Mouse (Mus musculus): Measurements from ENCODE around the gene Lrg1.

The Lrg1 gene
- long read RNA-seq, experiment 1, transcript Lrg1-201 (2 exons, 1,408 nt), result major isoform, 38 of 47 reads
- long read RNA-seq, experiment 1, partial matches to known transcripts, result 9 of 47 reads
- long read RNA-seq, experiment 1, other reads (novel, unspliced or antisense), result 0 of 47 reads
- long read RNA-seq, experiment 2, transcript Lrg1-201 (2 exons, 1,408 nt), result major isoform, 45 of 57 reads
- long read RNA-seq, experiment 2, partial matches to known transcripts, result 11 of 57 reads
- long read RNA-seq, experiment 2, other reads (novel, unspliced or antisense), result 1 of 57 reads

DNA sequence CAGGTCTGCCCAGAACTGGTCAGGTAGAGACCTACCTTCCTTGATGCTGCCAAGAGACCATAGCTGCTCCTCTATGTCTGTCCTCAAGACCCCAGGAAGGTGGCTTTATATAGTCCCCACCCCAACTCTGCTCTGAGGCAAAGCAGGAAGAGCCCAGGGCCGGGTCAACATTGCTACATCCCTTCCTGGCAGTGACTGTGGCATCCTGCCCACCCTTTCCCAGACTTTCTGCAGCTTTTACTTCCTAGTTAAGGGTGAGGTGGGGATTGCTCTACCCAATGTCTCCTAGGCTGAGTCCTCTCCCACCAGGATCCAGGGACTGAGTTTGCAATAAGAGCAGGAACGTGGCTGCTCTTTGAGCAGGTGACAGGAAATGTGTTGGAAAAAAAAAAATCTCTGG, at the start of gene Lrg1:
TSS of gene Lrg1 (minus strand) at position 176 of the 400 bp plus-strand sequence.
- intact Hi-C loops (cut with DNase I), result no loop called here

DNA sequence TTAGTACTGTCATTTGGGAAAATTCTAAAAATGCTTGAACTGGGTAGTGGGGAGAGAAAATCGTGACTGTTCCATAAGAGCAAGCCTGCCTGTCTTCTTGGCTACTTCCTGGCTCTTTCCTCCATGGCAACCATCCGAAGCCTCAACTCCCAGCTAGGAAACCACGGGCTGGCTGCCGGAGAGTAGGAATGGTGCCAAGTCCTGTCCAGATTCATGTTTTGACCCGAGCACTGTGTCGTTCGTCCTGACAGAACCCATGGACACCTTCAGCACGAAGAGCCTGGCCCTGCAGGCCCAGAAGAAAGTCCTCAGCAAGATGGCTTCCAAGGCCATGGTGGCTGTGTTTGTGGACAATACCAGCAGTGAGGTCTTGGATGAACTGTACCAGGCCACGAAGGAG, 49.7 kb upstream of the Lrg1 start:
- intact Hi-C loops (cut with DNase I), result no loop called here

DNA sequence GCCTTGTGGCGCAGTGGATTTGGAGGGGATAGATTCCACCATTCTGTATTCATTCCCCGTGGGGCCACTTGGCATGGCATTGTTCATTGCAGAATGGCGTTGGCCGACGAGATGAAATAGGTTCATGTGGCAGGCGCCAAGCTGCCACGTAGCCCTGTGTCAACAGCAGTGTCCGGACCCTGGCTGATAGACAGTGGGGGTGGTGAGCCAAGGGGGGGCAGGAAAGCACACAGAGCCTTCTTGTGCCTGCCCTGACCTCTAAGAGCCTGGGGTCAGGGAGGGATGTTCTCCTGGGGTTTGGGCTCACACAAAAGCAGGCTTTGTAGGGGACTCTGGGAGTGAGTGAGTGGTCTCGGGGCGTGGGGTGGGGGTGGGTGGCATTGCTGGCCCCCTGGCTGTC, 48.8 kb upstream of the Lrg1 start:
- intact Hi-C loops (cut with DNase I), result no loop called here

DNA sequence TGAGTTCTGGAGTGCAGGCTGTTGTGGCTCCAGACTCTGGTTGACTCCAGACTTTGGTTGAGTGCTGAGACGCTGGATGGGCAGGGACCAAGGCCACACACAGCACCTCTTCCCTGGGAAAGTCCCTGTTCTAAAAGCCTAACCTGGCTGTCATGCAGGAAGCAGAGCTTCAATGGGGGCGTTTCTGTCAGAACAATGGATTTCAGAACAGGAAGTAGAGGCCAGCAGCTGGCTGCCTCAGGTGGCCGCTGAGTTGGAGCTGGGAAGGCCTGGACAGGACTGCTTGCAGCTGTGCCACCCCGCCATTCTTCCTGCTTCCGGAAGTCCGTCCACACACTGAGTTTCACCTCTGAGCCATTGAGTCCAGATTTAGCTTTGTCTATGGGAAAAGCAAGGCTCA, 48.0 kb upstream of the Lrg1 start:
- intact Hi-C loops (cut with DNase I), result no loop called here

DNA sequence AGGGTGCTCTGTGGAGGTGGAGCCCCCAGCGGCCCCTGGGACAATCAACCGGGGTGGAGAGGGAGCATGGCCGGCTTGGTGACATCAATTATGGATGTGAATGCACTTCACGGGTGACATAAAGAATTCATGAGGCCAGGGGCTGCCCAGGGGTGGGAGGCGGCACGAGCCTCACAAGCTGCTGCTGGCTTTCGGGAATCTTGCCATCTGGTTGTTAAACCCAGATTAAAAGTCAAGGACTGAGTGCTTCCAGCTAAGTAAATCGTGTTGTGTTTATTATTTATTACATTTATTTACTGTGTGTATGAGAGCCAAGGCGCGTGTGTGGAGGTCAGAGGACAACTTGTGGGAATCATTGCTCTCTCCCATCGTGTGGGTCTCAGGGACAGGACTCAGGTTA, 43.9 kb upstream of the Lrg1 start:
- intact Hi-C loops (cut with DNase I), result no loop called here

DNA sequence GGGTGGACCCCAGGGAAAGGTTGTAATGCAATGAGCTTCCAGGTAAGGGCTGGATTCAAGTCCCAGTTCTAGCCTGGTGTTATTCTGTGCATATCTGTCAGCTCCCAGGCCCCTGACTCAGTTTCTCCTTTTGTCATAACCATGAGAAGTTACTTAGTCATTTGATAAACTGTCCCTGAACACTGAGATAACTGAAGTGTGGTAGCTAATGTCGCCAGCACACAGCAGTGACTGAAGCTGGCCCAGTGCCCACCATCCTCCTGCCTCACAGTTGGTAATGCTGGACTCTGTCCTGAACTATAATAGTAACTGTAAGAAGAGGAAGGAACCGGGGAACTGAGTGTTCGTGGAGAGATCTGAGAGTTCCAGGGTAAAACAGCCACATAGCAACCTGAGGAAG, 42.7 kb upstream of the Lrg1 start:
- intact Hi-C loops (cut with DNase I), result no loop called here

DNA sequence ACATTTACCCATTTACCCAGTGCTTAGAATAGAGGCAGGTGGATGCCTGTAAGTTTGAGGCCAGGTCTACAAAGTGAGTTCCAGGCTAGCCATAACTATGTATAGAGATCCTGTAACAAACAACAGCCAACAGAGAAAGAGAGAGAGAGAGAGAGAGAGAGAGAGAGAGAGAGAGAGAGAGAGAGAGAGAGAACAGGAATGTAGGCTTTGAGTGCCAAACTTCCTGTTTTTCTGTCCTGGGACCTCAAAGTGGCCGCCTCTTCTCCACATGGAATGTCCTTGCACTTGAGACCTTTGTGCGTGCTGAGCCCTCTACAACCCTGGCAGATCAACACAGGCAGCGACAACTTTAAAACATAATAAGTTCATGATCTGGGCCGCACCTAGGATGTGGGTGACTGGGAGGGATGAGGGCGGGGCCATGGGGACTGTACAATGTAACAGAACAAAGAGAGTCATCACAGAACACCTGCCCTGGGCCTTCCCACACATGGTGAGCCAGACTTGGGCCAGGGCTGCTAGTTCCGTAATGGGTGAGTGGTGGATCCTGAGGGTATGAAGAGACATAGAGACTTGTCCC, 41.8 kb upstream of the Lrg1 start:
- intact Hi-C loops (cut with DNase I), result no loop called here

DNA sequence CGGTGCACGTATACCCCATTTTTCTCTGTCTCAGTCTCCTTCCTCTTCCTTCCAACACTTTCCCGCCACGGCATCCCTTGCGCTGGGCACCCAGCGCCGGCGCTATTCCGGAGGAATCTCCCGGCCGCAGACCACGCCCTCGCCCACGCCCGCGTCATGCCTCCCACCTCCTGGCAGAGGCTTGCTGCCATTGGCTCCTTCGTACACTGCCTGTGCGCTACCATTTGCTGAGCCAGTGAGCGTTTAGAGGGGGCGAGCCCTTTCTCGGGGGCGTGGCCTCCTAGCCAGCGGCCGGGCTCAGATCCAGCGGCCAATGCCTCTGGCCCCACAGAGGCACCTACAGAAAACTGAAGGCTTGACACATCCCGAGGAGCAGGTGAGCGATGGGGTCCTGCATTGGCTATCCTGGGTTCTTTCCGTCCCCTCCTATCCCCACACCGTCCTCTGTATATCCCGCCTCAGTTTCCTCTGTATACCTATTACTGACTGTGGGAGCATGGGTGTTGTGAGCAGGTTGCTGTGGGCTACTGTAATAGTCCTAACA, 40.5 kb upstream of the Lrg1 start, which contains the start of gene Tnfaip8l1:
TSS of gene Tnfaip8l1 (plus strand) at position 247 of the 544 bp plus-strand sequence.
- intact Hi-C loops (cut with DNase I), result no loop called here

DNA sequence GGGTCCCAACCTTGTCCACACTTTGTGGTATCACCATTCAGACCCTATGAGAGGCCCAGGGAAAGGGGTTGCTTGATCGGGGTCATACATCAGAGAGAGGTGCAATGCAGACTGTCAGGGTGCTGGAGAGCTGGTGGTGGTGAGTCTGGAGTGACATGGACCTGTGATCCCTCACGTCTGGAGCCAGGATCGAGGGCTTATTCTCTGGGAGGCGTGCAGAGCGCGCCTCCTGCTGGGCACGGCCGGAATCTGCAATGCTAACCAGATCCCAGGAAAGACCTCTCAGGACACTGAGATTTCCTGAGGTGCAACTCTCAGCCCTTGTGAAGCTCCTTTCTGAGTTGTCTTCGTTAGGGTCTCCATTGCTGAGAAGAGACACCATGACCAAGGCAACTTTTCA, 37.9 kb upstream of the Lrg1 start:
- intact Hi-C loops (cut with DNase I), result loop anchor here (2.0 kb wide), 1 partner anchor 27 kb away; no protein-coding TSS in a partner anchor

DNA sequence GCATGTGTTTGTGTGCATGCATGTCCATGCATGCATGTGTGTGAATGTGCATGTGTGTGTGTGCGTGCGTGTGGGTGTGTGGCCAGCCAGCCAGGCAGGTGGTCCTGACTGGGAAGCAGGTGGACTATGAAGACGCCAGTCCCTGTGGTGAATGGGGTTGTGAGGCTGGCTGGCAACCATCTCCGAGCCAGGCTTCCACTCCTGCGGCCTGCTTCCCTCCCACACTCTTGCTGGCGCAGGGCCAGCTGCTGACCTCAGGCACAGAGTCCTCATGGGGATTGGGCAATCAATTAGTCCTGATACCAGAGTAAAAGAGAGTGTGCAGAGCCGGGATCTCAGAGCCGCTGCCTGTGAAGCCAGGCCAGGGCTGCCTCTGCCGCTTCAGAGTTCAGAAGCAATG, 31.8 kb upstream of the Lrg1 start:
- intact Hi-C loops (cut with DNase I), result no loop called here

DNA sequence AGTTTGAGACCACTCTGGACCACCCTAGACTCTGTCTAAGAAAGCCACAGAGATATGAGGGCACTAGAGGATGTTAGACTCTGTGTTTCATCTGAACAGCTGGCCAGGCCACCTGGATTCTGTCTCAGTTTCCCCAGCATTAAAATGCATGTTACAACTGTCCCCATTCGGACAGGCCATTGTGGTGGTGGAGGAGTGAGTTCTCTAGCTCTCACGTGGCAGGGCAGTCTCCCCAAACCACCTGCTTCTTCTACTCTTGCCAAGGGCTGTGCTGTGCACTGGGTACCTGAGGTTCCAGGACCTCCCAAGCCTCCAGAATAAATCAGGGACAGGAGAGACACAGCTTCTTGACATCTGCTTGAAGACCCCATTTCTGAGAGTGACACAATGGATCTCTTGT, 28.1 kb upstream of the Lrg1 start:
- intact Hi-C loops (cut with DNase I), result no loop called here

DNA sequence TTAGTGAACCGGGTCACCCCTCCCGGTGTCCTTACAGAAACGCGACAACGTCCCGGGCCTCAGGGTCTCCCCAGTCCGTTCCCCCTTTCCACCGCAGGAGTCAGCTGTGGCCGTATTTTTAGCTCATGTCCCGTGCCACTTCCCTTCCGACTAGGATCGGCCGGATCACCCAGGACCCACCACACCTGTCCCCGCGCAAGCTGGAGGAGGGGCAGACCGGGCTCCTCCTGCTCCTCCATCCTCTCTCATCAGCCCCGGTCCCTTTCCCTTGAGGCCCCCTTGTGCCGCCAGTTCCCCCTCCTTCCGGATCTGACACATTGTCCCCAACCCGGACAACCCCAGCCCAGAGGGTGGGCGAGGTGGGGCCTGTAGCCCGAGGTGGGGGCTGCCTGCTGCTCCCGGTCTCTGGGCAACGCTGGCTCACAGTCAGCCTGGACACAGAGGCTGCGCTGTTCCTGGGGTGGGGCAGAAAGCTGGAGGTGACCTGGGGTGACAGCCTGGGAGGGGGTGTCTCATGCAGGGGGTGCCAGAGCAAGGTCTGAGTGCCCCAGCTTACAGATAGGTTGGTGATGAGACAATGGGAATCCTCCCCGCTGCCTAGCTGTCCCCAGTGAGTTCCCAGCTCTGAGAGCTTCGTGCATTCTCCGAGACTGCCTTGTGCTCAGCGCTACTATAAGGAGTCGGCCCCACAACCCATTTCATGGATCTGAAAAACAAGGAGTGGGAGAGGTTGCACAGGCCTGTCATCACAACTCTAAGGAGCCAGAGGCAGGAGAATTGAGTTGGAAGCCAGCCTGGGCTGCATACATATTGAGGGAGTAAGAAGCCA, 27.2 kb upstream of the Lrg1 start:
- intact Hi-C loops (cut with DNase I), result no loop called here

DNA sequence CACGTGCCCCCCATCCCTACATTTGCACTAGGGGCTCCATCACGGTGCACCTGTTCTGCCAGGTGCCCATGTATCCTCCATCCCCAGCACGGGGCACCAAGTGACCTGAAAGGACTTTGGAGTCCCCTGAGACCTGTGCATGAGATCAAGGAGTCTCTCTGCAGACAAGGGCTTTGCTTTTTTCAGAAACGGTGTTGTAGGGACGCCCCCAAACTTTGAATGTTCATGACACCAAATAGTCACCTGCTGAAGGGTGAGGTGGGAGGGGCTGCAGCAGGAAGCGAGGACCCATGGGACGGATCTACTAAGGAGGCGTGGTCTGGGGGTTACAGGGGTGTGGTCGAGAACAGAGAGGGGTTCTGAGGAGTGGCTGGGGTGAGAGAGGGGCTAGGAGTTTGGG, 26.5 kb upstream of the Lrg1 start:
- intact Hi-C loops (cut with DNase I), result no loop called here

DNA sequence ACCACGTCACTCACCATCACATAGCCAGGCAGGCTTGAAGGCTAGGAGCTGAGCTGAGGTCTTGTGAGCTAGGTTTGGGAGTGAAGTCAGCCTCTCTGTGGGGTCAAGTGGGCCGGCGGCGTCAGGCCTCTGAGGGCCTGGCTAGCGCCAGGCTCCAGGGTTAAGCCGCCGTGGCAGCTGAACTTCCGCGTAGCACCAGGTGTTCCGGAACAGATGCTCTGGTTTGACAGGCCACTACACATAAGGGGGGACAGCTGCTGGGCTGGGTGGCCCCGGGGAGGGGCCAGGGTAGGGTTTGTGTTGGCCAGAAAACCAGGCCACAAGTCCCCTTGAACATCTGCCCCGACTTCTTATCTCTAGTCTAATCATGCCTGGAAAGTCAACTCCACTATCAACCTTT, 25.6 kb upstream of the Lrg1 start:
- intact Hi-C loops (cut with DNase I), result no loop called here

DNA sequence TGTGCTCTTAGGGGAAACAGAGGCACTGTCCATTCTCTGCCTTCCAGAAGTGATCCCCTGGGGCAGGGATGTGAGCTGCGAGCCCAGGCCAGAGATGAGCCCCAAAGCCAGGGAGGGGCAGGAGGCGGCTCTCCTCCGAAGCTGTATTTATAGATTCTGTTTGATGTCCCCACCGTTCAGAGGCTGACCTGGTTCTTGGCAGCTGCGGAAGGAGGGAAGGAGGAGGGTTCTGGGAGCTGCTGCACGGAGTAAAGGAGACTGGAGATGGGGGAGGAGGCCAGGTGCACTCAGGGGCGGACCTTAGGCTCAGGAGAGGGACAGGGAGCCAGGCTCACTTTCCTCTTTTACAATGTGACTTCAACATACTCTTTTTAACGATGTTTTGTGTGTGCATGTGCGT, 24.3 kb upstream of the Lrg1 start:
- intact Hi-C loops (cut with DNase I), result no loop called here

DNA sequence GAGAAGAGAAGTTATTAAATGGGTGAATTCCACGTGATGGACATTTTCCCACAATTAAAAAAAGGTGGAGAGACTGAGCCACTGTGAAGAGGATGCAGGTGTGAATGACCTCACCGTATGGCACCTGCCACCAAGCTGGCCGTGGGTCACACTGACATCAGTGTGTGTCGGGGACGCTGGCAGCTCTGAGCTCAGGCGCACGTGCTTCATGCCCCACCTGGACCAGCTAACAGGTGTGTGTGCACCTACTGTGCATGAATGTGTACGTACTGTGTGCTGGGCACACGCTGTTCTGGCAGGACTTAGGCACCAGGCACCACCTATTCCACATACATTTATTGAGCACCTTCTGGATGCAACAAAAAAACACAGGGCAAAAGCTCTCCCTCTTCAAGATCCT, 22.7 kb upstream of the Lrg1 start:
- intact Hi-C loops (cut with DNase I), result no loop called here

DNA sequence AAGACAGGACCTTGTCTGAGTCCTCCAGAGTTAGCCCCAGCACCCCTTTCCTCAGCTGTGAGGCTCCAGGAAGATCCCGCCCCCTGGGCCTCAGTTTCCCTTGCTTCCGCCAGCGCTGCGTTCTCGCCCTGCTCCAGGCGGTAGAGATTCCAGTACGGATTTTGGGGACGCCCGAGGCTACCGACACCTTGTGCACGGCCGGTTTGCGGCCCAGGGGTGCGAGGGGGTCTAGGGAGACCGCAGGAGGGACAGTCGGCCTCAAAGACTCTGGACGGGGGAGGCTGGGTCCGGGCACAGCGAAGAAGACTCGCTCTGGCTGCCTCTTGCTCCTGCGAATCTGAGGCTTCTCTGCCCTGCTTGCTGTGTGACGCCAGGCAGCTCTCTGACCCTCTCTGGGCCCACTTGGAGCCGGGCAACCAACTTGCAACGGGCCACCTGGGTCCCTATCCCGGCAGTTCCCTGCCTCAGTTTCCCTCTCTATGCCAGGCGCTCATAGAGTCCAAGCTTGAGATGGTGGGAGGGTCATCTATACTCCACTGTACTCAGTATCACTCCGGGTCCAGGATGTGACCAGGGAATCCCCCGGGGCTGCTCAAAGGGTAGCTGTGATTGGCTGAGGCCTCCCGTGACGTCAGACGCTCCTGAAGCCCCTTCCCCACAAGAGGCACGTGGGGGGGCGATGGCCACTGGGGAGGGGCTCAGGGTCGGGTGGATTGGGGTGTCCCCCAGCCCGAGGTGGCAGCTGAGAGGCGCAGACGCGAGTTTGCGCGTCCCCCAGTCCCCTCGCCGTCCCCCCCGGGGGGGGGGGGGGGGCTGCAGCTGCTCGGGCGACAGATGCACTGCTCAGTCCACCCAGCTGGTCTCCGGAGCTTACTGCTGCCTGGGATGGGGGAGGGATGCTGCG, 20.2 kb upstream of the Lrg1 start:
- intact Hi-C loops (cut with DNase I), result no loop called here

DNA sequence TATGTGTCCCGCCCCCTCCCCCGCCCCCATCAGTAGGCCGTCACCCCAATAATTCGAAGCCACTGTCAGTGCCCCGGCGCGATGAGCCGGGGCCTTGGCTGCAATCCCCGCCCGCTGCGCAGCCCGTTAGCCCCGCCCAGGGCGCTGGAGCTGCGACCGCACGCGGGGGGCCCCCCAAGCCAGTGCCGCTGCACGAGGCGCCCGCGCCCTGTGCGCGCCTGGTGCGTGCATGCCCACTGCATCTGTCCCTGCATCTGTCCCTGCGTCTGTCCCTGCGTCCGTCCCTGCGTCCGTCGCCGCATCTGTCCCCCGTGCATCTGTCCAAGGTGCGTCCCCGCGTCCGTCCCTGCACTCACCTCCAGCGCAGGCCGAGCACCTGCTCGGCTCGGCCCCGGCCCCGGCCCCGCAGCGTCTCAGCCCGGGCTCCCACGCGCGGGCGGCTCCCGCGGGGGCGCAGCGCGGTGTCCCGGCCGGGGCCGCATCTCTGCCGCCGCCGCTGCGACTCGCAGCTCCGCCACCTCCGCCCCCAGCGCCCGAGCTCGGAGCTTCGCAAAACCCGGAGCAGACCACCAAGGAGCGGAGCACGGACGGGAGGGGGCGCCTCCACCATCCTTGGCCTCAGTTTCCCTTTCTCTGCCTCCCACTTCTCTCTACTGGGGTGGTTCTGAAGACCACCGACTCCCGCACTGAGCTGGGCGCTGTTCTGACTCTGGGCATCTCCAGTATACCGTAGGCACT, 18.2 kb upstream of the Lrg1 start, which contains the start of gene Sema6b:
TSS of gene Sema6b (minus strand) at position 486 of the 738 bp plus-strand sequence.
- intact Hi-C loops (cut with DNase I), result no loop called here

DNA sequence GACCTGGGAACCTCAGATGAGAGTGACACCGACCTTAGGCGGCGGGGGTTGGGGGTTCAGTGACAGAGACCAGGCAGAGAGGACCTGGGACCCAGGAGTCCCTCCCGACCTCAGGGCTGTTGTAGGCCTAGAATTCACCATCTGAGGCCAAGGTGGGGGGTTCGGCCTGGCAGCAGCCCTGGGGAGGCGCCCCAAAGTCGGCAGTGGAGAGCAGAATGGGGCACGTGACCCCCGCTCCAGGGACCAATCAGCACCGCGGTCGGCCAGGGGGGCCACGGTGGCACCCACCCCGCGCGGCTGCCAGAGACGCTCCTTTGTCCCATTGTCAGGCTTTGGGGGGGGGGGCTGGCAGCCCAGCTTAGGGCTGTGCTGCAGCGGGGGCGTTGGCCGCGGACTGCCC, 17.6 kb upstream of the Lrg1 start:
- intact Hi-C loops (cut with DNase I), result no loop called here

Data from adrenal gland (tissue).